Comparison of ENCODE assay signal across 9 mouse cellular contexts in genomic region chr15:88468810-88469209, GRCm38 (mm10).
DNase-seq lines count a peak whose midpoint lies in the region; ATAC-seq lines count a peak whose summit lies in the region.
"Had no signal": no experiment of that assay in that cellular context is flagged by ENCODE, and none has a peak within 500 bp of the region (broad histone marks: within the 10 kb centered on the region; RNA-seq: fewer than 3 reads in every experiment).

No protein-coding gene starts in this region.

- H3K9me3 ChIP-seq in embryonic facial prominence, embryonic 14.5 days (ENCODE audit: control insufficient read depth, low read length), result no peaks in the 10 kb centered on the region

- H3K27ac ChIP-seq in embryonic facial prominence, embryonic 14.5 days (replicated peaks; ENCODE audit: low read depth, low read length), result no peak overlapping the region

- peak; percentile 82 for ATAC-seq in embryonic facial prominence, embryonic 14.5 days (ENCODE audit: low read depth)
- ATAC-seq: Patski had no signal

- no peak overlapping the region for H3K4me3 ChIP-seq in embryonic facial prominence, embryonic 14.5 days (ENCODE audit: low read depth, low read length)

- H3K9ac ChIP-seq in embryonic facial prominence, embryonic 14.5 days (ENCODE audit: low read depth, low read length), result no peak overlapping the region

- H3K27me3 ChIP-seq in embryonic facial prominence, embryonic 14.5 days (replicated peaks; ENCODE audit: control insufficient read depth, insufficient read depth, low read length), result no peaks in the 10 kb centered on the region

- DNase-seq in heart, postnatal 10 days, result peak; percentile 9 to 30
- no peak for DNase-seq in heart, postnatal 25 days (ENCODE audit: low spot score)
- peak; percentile 49 for DNase-seq in adrenal gland, postnatal 14 days
- DNase-seq in embryonic facial prominence, embryonic 14.5 days (ENCODE audit: low spot score), result peak; percentile 61
- peak; percentile 28 for DNase-seq in kidney, adult 18-20 months
- DNase-seq in left cerebral cortex, postnatal 14 days (ENCODE audit: low spot score in 2 of 2), result peak; percentile 82 to 84
- DNase-seq in retina, postnatal 1 day, result peak; percentile 88
- no peak for DNase-seq in spleen, postnatal 14 days (ENCODE audit: low spot score in 2 of 2)

- H3K4me1 ChIP-seq in embryonic facial prominence, embryonic 14.5 days (ENCODE audit: control insufficient read depth, insufficient read depth, low read length), result no peaks in the 10 kb centered on the region

- H3K36me3 ChIP-seq in embryonic facial prominence, embryonic 14.5 days (ENCODE audit: control insufficient read depth, insufficient read depth, low read length), result no peaks in the 10 kb centered on the region

- no peak overlapping the region for H3K4me2 ChIP-seq in embryonic facial prominence, embryonic 14.5 days (ENCODE audit: low read depth, low read length)

- intact Hi-C loops in heart, postnatal 10 days (cut with DNase I), result no loop called here
- intact Hi-C loops in heart, postnatal 25 days (cut with DNase I), result no loop called here
- intact Hi-C loops in left cerebral cortex, postnatal 14 days (cut with DNase I), result loop anchor here (10.0 kb wide), 2 partner anchors 154 to 324 kb away; no protein-coding TSS in a partner anchor

- WGBS in embryonic facial prominence, embryonic 14.5 days, result 42% methylated on average over 2 of the region's 2 CpGs

Comparison
In these comparisons a context has a peak if more than half of its experiments do, and no peak if none do; other contexts are left out.
1. DNase-seq: peak in heart, postnatal 10 days (2 of 2), adrenal gland, postnatal 14 days (single experiment), embryonic facial prominence, embryonic 14.5 days (single experiment), kidney, adult 18-20 months (single experiment), left cerebral cortex, postnatal 14 days (2 of 2) and retina, postnatal 1 day (single experiment); none in heart, postnatal 25 days (single experiment) and spleen, postnatal 14 days (0 of 2).